Mouse (Mus musculus) CD4-positive helper T cell, adult 2 months (primary cell): ENCODE results near the gene Tac1.
"Not testable (repeated sequence)": the region's sequence is repeated elsewhere in the genome, so short reads cannot be mapped to it uniquely, and the experiment has no call there.

Source experiments
- DNase-seq: peaks from one replicate; pipeline ENCODE4 v3.0.0-alpha.2; 2012; ENCODE audit warnings: low read depth, missing footprints, low spot score

Tac1 gene

DNA sequence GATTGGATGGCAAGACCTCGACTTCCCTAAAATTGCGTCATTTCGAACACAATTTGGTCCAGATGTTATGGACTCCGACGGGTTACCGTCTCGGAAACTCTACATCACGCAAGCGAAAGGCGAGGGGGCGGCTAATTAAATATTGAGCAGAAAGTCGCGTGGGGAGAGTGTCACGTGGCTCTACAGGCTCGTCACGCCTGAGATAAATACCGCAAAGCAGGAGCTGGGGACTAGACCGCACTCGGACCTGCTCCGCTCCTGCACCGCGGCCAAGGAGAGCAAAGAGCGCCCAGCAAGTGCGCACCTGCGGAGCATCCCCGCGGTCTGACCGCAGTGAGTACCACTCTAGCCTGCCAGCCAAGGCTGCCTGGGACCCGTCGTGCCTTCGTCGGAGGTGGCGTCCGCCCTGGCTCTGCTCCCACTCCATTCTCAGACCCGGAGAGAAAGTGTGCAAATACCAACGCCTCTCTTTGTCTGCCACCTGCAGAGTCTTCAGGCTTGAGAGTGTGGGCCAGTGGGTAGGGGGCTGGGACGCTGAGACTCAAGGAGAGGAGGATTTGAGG, at the start of gene Tac1:
Gene Tac1 (plus strand): TSS at position 51 of the 563 bp plus-strand sequence.
- no peak for DNase-seq

DNA sequence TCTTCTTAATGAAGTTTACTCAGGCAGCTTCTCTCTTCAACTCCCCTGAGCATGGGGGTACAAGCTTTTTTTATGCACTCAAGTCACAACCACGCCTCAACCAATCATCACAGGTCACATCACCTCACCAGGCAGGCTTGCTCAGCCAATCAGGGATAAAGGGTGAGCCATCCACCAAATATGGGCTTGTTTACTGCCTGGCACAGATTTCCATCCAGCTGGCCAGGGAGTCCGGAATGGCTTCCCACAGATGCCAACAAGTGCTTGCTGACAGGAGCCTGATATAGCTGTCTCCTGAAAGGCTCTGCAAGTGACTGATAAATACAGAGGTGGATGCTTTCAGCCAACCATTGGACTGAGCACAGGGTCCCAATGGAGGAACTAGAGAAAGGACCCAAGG, 11.2 kb upstream of the Tac1 start:
- DNase-seq, result not testable (repeated sequence)

- no peak for DNase-seq
These were observed 1.2 kb downstream of the Tac1 start for GRCm38 (mm10) chr6:7555688-7556476.

GRCm38 (mm10) chr6:7558164-7558563, 3.5 kb downstream of the Tac1 start:
- DNase-seq, result no peak

- DNase-seq, result no peak
These were observed 7.8 kb downstream of the Tac1 start for GRCm38 (mm10) chr6:7562524-7562923.

DNA sequence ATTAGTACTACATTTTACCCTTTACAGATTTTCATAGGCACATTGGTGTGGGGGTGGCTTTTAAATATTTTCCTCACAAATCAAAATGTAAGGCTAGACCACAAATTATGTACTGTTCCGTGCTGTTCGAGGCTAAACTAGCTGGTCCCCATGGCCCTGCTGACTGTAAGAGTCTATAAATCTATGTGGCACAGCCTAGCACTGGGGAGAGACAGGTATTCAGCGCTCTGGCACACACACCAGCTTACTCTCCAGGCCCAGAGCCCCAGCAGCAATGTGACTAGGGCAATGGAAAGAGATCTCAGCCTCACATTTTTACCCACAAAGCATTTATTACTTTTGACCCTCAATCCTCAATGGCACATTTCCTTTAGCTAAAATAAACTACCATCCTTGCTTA, 9.9 kb downstream of the Tac1 start:
- DNase-seq, result no peak

DNA sequence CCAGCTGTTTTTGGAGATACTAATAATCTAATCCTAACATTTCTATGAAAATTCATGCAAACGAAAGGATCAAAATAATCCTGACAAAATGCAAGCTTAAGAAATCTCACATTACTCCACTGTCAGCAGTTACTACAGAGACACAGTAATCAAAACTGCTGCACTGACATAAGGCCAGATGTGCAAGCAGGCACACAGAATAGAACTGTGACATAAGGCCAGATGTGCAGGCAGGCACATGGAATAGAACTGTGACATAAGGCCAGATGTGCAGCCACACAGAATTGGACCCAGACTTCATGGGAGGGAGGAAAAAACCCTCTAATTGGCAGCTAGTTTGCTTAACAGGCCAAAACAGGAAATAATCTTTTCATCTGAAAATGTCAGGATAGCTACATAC, 16.5 kb downstream of the Tac1 start:
- DNase-seq, result no peak

- no peak for DNase-seq
These were observed 23.4 kb downstream of the Tac1 start for GRCm38 (mm10) chr6:7578031-7578430.

DNA sequence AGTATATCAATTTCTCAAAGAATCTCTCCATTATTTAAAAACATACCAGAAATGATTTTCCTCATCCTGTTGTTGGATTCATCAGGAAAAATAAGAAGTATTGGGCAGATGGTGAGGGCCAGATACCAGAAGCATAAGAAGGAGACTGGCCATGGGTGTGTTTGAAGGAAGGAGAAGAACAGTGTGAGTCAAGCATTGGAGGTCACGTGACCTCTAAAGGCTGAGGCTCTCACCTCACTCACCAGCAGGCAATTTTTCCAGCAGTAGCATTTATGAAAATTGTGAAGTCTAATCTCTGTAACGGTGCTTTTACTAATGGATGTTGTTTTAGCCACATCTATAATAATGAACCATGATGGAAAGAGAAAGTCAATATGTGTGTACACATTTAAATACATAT, 39.8 kb downstream of the Tac1 start:
- no peak for DNase-seq

DNA sequence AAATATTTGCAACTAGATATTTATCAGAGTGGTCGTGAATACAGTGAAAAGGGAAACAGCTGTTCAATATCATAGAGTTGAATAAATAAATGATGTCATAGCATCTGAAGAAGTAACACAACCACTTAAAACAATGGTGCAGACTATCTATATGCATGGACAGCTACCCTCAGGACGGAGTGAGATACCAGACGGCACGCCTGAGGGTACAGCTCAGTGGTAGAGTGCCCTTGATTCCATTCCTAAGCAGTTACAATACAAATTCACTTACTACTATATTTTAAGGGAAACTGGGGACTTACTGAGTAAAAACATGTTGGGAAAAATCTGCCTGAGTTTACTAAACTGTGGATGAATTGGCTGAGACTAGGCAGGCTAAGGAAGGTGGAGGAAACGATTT, 43.7 kb downstream of the Tac1 start:
- DNase-seq, result no peak

DNA sequence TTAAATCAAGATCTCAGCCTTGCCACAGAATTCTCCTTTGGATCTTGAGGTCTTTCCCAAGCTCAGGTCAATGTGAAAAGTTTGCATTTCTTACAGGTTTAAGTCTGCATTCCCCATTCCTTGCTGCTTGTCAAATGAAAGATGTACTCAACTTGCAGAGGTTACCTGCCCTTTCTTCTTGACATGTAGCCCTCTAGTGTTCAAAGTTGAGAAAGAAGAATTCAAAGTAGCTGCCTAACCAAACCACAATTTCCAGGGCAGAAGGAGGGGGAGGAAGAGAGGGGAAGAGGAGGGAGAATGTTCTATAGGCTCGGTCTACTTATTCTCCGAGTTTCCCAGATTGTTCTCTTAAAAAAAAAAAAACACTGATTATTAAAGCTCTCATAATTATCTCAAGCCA, 45.5 kb downstream of the Tac1 start:
- no peak for DNase-seq

GRCm38 (mm10) chr6:7601353-7602094, 46.8 kb downstream of the Tac1 start:
- no peak for DNase-seq

- DNase-seq, result not testable (repeated sequence)
These were observed 59.0 kb downstream of the Tac1 start for GRCm38 (mm10) chr6:7613676-7614075.
